Comparison of ENCODE assay signal across 9 mouse cellular contexts in genomic region chr11:102209742-102210141, GRCm38 (mm10). TPM values are rescaled to one million over a fixed set of nuclear protein-coding genes. Genes with fewer than 3 reads are reported as not detected.
DNase-seq lines count a peak whose midpoint lies in the region; ATAC-seq and TF ChIP-seq lines count a peak whose summit lies in the region.
"Had no signal": no experiment of that assay in that cellular context is flagged by ENCODE, and none has a peak within 500 bp of the region (broad histone marks: within the 10 kb centered on the region; RNA-seq: fewer than 3 reads in every experiment).

No protein-coding gene starts in this region.

- no peak for TF ChIP-seq POLR2A in cerebellum, adult 2 months (IDR thresholded peaks at IDR 0.05; ENCODE audit: borderline replicate concordance, insufficient read depth, low read length)

- no peaks in the 10 kb centered on the region for H3K27me3 ChIP-seq in heart, embryonic 10.5 days (ENCODE audit: insufficient read depth, poor library complexity, severe bottlenecking)
- no peaks in the 10 kb centered on the region for H3K27me3 ChIP-seq in C2C12 (ENCODE audit: control insufficient read depth, insufficient read depth, insufficient read length)
- H3K27me3 ChIP-seq in cerebellum, adult 2 months (ENCODE audit: control insufficient read depth, insufficient read depth, low read length), result no peaks in the 10 kb centered on the region
- no peaks in the 10 kb centered on the region for H3K27me3 ChIP-seq in hindbrain, embryonic 13.5 days
- no peaks in the 10 kb centered on the region for H3K27me3 ChIP-seq in kidney, embryonic 16.5 days (ENCODE audit: insufficient read depth, low read length)
- H3K27me3 ChIP-seq: limb, embryonic 12.5 days had no signal

- 0 out of 2 replicates have a peak overlapping the region, but pooled peaks have one; percentile 30 for H3K9ac ChIP-seq in hindbrain, embryonic 13.5 days
- H3K9ac ChIP-seq in kidney, embryonic 16.5 days (replicated peaks; ENCODE audit: low read length), result no peak overlapping the region
- H3K9ac ChIP-seq: limb, embryonic 12.5 days had no signal

- H3K79me2 ChIP-seq in C2C12 (ENCODE audit: control insufficient read depth, insufficient read depth), result peaks cover 59% of the 10 kb centered on the region

- H3K27ac ChIP-seq in heart, embryonic 10.5 days, result peak overlapping the region; percentile 72; the same call in 1 of the 2 replicates
- no peak overlapping the region for H3K27ac ChIP-seq in cerebellum, adult 2 months (ENCODE audit: insufficient read depth, low read length)
- H3K27ac ChIP-seq in hindbrain, embryonic 13.5 days, result peak overlapping the region; percentile 30; the same call in 1 of the 2 replicates
- no peak overlapping the region for H3K27ac ChIP-seq in kidney, embryonic 16.5 days (ENCODE audit: low read length)

- WGBS in heart, embryonic 10.5 days, result 33% methylated on average over 2 of the region's 2 CpGs
- WGBS in cerebellum, adult 2 months, result 0% methylated on average over 2 of the region's 2 CpGs
- WGBS in hindbrain, embryonic 13.5 days, result 25% methylated on average over 2 of the region's 2 CpGs
- WGBS in kidney, embryonic 16.5 days, result 35% methylated on average over 2 of the region's 2 CpGs

- TF ChIP-seq CTCF in C2C12 (IDR thresholded peaks at IDR 0.05; ENCODE audit: control insufficient read depth, insufficient read depth, insufficient read length), result no peak
- peak; percentile 82 for TF ChIP-seq CTCF in cerebellum, adult 2 months (IDR thresholded peaks at IDR 0.05; ENCODE audit: borderline replicate concordance, insufficient read depth, low read depth, low read length)

- H3K4me3 ChIP-seq in heart, embryonic 10.5 days, result no peak overlapping the region
- no peak overlapping the region for H3K4me3 ChIP-seq in C2C12 (ENCODE audit: insufficient read depth, poor library complexity, severe bottlenecking)
- no peak overlapping the region for H3K4me3 ChIP-seq in cerebellum, adult 2 months (replicated peaks; ENCODE audit: insufficient read depth, low read depth, low read length)
- no peak overlapping the region for H3K4me3 ChIP-seq in hindbrain, embryonic 13.5 days
- no peak overlapping the region for H3K4me3 ChIP-seq in kidney, embryonic 16.5 days (ENCODE audit: low read length)
- H3K4me3 ChIP-seq: limb, embryonic 12.5 days had no signal

- H3K79me3 ChIP-seq in C2C12 (ENCODE audit: low read depth), result peaks cover 16% of the 10 kb centered on the region

- ATAC-seq in hindbrain, embryonic 13.5 days (ENCODE audit: low FRiP score), result no peak
- ATAC-seq in kidney, embryonic 16.5 days (ENCODE audit: low FRiP score, low TSS enrichment), result no peak

- H3K9me3 ChIP-seq in heart, embryonic 10.5 days, result no peaks in the 10 kb centered on the region
- H3K9me3 ChIP-seq in hindbrain, embryonic 13.5 days, result no peaks in the 10 kb centered on the region
- no peaks in the 10 kb centered on the region for H3K9me3 ChIP-seq in kidney, embryonic 16.5 days (ENCODE audit: low read length)
- H3K9me3 ChIP-seq: limb, embryonic 12.5 days had no signal

- H3K4me2 ChIP-seq in hindbrain, embryonic 13.5 days, result no peak overlapping the region
- no peak overlapping the region for H3K4me2 ChIP-seq in kidney, embryonic 16.5 days (replicated peaks; ENCODE audit: low read depth, low read length)
- H3K4me2 ChIP-seq: limb, embryonic 12.5 days had no signal

- H3K36me3 ChIP-seq in heart, embryonic 10.5 days, result peaks cover 32% of the 10 kb centered on the region
- H3K36me3 ChIP-seq in C2C12 (ENCODE audit: control insufficient read depth, insufficient read depth), result peaks cover 11% of the 10 kb centered on the region
- H3K36me3 ChIP-seq in hindbrain, embryonic 13.5 days, result peaks cover 32% of the 10 kb centered on the region
- peaks cover 9% of the 10 kb centered on the region; the same call in 1 of the 2 replicates for H3K36me3 ChIP-seq in kidney, embryonic 16.5 days (ENCODE audit: insufficient read depth, low read length)

- H3ac ChIP-seq in C2C12 (ENCODE audit: control insufficient read depth, insufficient read length, low read depth), result no peak overlapping the region

- peaks cover 97% of the 10 kb centered on the region for H3K4me1 ChIP-seq in heart, embryonic 10.5 days
- peaks cover 59% of the 10 kb centered on the region for H3K4me1 ChIP-seq in cerebellum, adult 2 months (ENCODE audit: control insufficient read depth, insufficient read depth, low read length)
- peaks cover 71% of the 10 kb centered on the region for H3K4me1 ChIP-seq in hindbrain, embryonic 13.5 days (replicated peaks)
- H3K4me1 ChIP-seq in kidney, embryonic 16.5 days (ENCODE audit: insufficient read depth, low read length), result peaks cover 53% of the 10 kb centered on the region

- no peak for DNase-seq in heart, embryonic 10.5 days (ENCODE audit: low spot score)
- DNase-seq in heart, adult 18-20 months, result no peak
- peak; percentile 78 to 90 for DNase-seq in cerebellum, adult 2 months
- peak; percentile 61 for DNase-seq in retina, embryonic 14.5 days (ENCODE audit: low spot score)
- no peak for DNase-seq in left cerebral cortex, postnatal 14 days (ENCODE audit: low spot score in 2 of 2)

- intact Hi-C loops in left cerebral cortex, postnatal 14 days (cut with DNase I), result no loop called here

TF ChIP-seq in C2C12, 6 proteins besides CTCF, POLR2A, EP300 and RAD21:
- TF ChIP-seq MAX (IDR thresholded peaks at IDR 0.05) (no peak), MYOD1 (IDR thresholded peaks at IDR 0.05; ENCODE audit: control insufficient read depth, insufficient read length, low read depth) (peak; percentile 63)

RNA-seq across cellular contexts. Expression of gene Hdac5, which starts 20.2 kb away (rescaled TPM):
- polyA plus RNA-seq in heart, embryonic 10.5 days (2016; fragmentation: Nextera tagmentation; extraction: Ambion mirVana), result 84.9 and 103 TPM in 2 replicates
- total RNA-seq in heart, adult 18-20 months (2021), result 100 to 1,000 TPM; 115 to 117 TPM
- polyA plus RNA-seq in C2C12 (2012; fragmentation: generic; extraction: Trizol), result 74.9 TPM
- polyA plus RNA-seq in cerebellum, adult 2 months (2012; rRNA removed), result 188 and 194 TPM in 2 replicates
- 82.0 and 85.4 TPM in 2 replicates for polyA plus RNA-seq in hindbrain, embryonic 13.5 days (2015; fragmentation: Nextera tagmentation; extraction: Ambion mirVana)
- total RNA-seq in left cerebral cortex, postnatal 14 days (2021), result 100 to 1,000 TPM; 194 to 197 TPM
- polyA plus RNA-seq in kidney, embryonic 16.5 days (2015; fragmentation: Nextera tagmentation; extraction: Ambion mirVana), result 51.5 and 59.8 TPM in 2 replicates

RNA-seq across cellular contexts. Expression of gene G6pc3, which starts 20.3 kb away (rescaled TPM):
- polyA plus RNA-seq in heart, embryonic 10.5 days (2016; fragmentation: Nextera tagmentation; extraction: Ambion mirVana), result 35.0 and 40.9 TPM in 2 replicates
- 10 to 100 TPM; 54.5 to 56.6 TPM for total RNA-seq in heart, adult 18-20 months (2021)
- polyA plus RNA-seq in C2C12 (2012; fragmentation: generic; extraction: Trizol), result 40.4 TPM
- polyA plus RNA-seq in cerebellum, adult 2 months (2012; rRNA removed), result 115 and 120 TPM in 2 replicates
- polyA plus RNA-seq in hindbrain, embryonic 13.5 days (2015; fragmentation: Nextera tagmentation; extraction: Ambion mirVana), result 30.0 and 37.2 TPM in 2 replicates
- total RNA-seq in left cerebral cortex, postnatal 14 days (2021), result 10 to 100 TPM; 45.5 to 49.1 TPM
- polyA plus RNA-seq in kidney, embryonic 16.5 days (2015; fragmentation: Nextera tagmentation; extraction: Ambion mirVana), result 46.0 and 49.9 TPM in 2 replicates

RNA-seq across cellular contexts. Expression of gene Lsm12, which starts 24.6 kb away (rescaled TPM):
- polyA plus RNA-seq in heart, embryonic 10.5 days (2016; fragmentation: Nextera tagmentation; extraction: Ambion mirVana), result 90.9 and 108 TPM in 2 replicates
- total RNA-seq in heart, adult 18-20 months (2021), result 10 to 100 TPM; 45.5 to 50.6 TPM
- polyA plus RNA-seq in C2C12 (2012; fragmentation: generic; extraction: Trizol), result 43.0 TPM
- 35.2 and 40.2 TPM in 2 replicates for polyA plus RNA-seq in cerebellum, adult 2 months (2012; rRNA removed)
- 144 and 148 TPM in 2 replicates for polyA plus RNA-seq in hindbrain, embryonic 13.5 days (2015; fragmentation: Nextera tagmentation; extraction: Ambion mirVana)
- 10 to 100 TPM; 60.5 to 65.2 TPM for total RNA-seq in left cerebral cortex, postnatal 14 days (2021)
- 90.2 and 108 TPM in 2 replicates for polyA plus RNA-seq in kidney, embryonic 16.5 days (2015; fragmentation: Nextera tagmentation; extraction: Ambion mirVana)

RNA-seq across cellular contexts. Expression of gene BC030867, which starts 38.9 kb away (rescaled TPM):
- polyA plus RNA-seq in heart, embryonic 10.5 days (2016; fragmentation: Nextera tagmentation; extraction: Ambion mirVana), result 16.5 and 19.4 TPM in 2 replicates
- total RNA-seq in heart, adult 18-20 months (2021), result under 1 TPM; 0.22 to 0.28 TPM
- 12.0 TPM for polyA plus RNA-seq in C2C12 (2012; fragmentation: generic; extraction: Trizol)
- 1.3 and 2.2 TPM in 2 replicates for polyA plus RNA-seq in cerebellum, adult 2 months (2012; rRNA removed)
- polyA plus RNA-seq in hindbrain, embryonic 13.5 days (2015; fragmentation: Nextera tagmentation; extraction: Ambion mirVana), result 3.8 TPM in 2 replicates
- under 1 TPM; 0.46 to 0.63 TPM for total RNA-seq in left cerebral cortex, postnatal 14 days (2021)
- polyA plus RNA-seq in kidney, embryonic 16.5 days (2015; fragmentation: Nextera tagmentation; extraction: Ambion mirVana), result 21.2 and 24.6 TPM in 2 replicates

RNA-seq across cellular contexts. Expression of gene Tmem101, which starts 53.5 kb away (rescaled TPM):
- 40.8 and 44.6 TPM in 2 replicates for polyA plus RNA-seq in heart, embryonic 10.5 days (2016; fragmentation: Nextera tagmentation; extraction: Ambion mirVana)
- 10 to 100 TPM; 14.1 to 14.9 TPM for total RNA-seq in heart, adult 18-20 months (2021)
- 25.1 TPM for polyA plus RNA-seq in C2C12 (2012; fragmentation: generic; extraction: Trizol)
- 33.2 and 34.0 TPM in 2 replicates for polyA plus RNA-seq in cerebellum, adult 2 months (2012; rRNA removed)
- 37.9 and 38.1 TPM in 2 replicates for polyA plus RNA-seq in hindbrain, embryonic 13.5 days (2015; fragmentation: Nextera tagmentation; extraction: Ambion mirVana)
- total RNA-seq in left cerebral cortex, postnatal 14 days (2021), result 10 to 100 TPM; 27.0 to 30.3 TPM
- polyA plus RNA-seq in kidney, embryonic 16.5 days (2015; fragmentation: Nextera tagmentation; extraction: Ambion mirVana), result 42.7 and 43.1 TPM in 2 replicates

Comparison
In these comparisons a context has a peak if more than half of its experiments do, and no peak if none do; other contexts are left out.
1. DNase-seq: peak in cerebellum, adult 2 months (2 of 2) and retina, embryonic 14.5 days (single experiment); none in heart, embryonic 10.5 days (single experiment), heart, adult 18-20 months (0 of 2) and left cerebral cortex, postnatal 14 days (0 of 2).
2. H3K27ac ChIP-seq: peak in heart, embryonic 10.5 days (single experiment) and hindbrain, embryonic 13.5 days (single experiment); none in cerebellum, adult 2 months (single experiment) and kidney, embryonic 16.5 days (single experiment).